Mouse (Mus musculus) urinary bladder, adult 2 months (tissue): ENCODE results near the gene Ndufs3. TPM values are rescaled to one million over a fixed set of nuclear protein-coding genes. Genes with fewer than 3 reads are reported as not detected.

Experiments used
- DNase-seq: peaks from one replicate; pipeline ENCODE4 v3.0.0; 2022; ENCODE audit warnings: low spot score
- polyA plus RNA-seq: library from polyadenylated mRNA; depleted of rRNA; stranded (reverse); fragments of >200 nt; gene quantifications from 2 replicates; pipeline ENCODE4 v1.2.3, GENCODE M21; 2012; rRNA removed

Gene Ndufs3
- polyA plus RNA-seq, 1 experiment = 162 TPM

GRCm38 (mm10) chr2:90850401-90850800, 54.2 kb downstream of the Ndufs3 start:
- DNase-seq = no peak

DNA sequence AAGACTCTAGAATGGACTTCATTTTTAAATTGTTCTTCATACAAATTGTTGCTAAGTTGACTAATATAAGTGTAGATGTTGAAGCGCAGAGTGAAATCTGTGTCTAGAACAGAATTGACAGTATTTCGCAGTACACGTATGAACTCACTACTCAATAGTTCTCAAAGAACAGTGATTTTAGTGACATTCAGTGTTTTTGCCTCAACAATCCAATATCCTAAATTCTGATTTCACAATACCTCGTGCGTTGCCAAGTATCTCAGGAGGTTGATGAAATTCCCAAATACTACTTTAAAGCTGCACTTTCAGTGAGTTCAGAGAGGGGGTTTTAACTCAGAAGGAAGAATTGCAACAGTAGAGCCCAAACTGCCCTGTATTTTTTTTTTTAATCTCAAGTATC, 56.3 kb downstream of the Ndufs3 start:
- DNase-seq = no peak

DNA sequence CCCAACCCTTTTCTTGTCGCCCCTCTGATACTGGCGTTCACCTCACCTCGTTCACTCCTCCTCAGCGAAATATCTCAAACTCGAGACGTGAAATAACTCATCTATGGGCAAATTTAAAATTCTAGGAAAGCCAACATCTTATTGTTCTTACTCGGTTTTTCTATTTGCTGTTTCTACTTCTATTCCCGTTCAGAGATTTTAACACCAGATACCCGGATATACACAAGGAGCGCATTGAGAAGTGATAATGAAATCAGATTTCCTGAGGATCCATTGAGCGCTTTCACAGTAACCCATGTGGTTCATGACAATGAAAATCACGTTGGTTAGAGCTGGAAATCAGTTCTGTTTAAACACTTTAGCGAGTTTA, 57.0 kb downstream of the Ndufs3 start:
- DNase-seq = no peak

DNA sequence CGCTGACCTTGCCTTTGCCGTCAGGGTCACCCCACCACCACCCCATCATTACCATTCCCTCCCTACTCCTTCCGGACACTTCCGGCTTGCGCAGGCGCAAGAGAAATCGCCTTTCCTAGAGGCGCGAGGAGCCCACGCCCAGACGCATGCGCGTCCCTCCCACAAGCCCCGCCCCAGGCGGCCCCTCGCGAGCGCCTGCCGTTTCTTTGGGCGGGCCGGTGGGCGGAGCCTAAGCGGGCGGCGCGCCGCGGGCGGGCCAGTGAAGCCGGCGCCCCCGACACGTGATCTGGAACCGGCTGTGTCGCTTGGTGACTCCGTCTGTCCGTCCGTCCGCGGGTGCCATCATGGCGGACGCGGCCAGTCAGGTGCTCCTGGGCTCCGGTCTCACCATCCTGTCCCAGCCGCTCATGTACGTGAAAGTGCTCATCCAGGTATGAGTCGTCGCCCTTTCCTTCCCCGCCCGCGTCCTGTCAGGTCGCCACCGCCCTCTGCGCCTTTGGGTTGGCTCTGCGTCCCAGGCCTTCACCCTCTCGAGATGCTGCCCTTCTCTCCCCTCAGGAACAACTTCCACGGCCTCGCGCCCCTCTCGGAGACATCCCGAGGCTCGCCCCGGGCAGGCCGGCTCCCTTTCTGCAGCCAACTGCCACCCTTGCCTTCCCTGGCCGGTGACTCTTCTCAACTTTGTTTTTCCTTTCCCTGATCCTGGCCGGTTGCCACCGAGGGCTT, 57.5 kb downstream of the Ndufs3 start, which contains the start of gene Mtch2:
Mtch2 (plus strand) TSS at position 201 of the 726 bp plus-strand sequence.
- DNase-seq = peak; percentile 95

GRCm38 (mm10) chr2:90846597-90846954, 58.1 kb downstream of the Ndufs3 start:
- peak; percentile 26 for DNase-seq

GRCm38 (mm10) chr2:90846171-90846570, 58.5 kb downstream of the Ndufs3 start:
- no peak for DNase-seq

DNA sequence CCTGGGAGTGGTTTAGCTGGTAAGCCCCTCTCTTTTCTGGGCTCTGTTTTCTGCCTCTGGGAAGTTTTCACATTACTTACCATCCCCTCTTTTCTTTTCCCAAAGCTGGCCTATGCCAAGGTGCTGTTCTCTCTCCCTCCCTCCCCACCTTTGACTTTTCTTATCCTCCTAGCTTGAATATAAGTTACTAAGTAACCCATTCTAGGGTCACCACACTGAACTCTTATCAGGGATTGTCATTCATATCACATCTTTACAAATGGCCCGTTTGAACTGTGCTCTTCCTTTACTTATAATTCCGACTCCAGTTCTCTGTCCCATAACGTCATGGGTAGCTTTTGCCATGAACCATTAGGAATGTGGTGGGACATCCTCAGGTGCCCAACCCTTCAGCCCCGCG, 59.4 kb downstream of the Ndufs3 start:
- DNase-seq = no peak

Other genes starting within 250 kb of the Ndufs3 start
- 13.6 and 13.9 TPM in 2 replicates for gene Nup160, start 227.6 kb downstream of the Ndufs3 start, polyA plus RNA-seq
- 43.2 and 55.3 TPM in 2 replicates for gene Fnbp4, start 159.5 kb downstream of the Ndufs3 start, polyA plus RNA-seq
- gene Agbl2, start 122.1 kb downstream of the Ndufs3 start, polyA plus RNA-seq = 2.6 and 2.9 TPM in 2 replicates
- 135 and 146 TPM in 2 replicates for gene Mtch2, start 57.7 kb downstream of the Ndufs3 start, polyA plus RNA-seq
- gene C1qtnf4, start 19.0 kb downstream of the Ndufs3 start, polyA plus RNA-seq = 4.9 and 7.2 TPM in 2 replicates
- 15.5 and 17.9 TPM in 2 replicates for gene Kbtbd4, start 87 bp downstream of the Ndufs3 start, polyA plus RNA-seq
- gene Celf1, start 35.6 kb upstream of the Ndufs3 start, polyA plus RNA-seq = 90.1 and 90.7 TPM in 2 replicates
- 0.56 and 0.81 TPM in 2 replicates for gene Rapsn, start 130.8 kb upstream of the Ndufs3 start, polyA plus RNA-seq
- gene Psmc3, start 149.2 kb upstream of the Ndufs3 start, polyA plus RNA-seq = 166 and 178 TPM in 2 replicates
- 63.7 and 87.4 TPM in 2 replicates for gene Slc39a13, start 165.6 kb upstream of the Ndufs3 start, polyA plus RNA-seq
- gene Spi1, start 177.6 kb upstream of the Ndufs3 start, polyA plus RNA-seq = 17.7 and 21.0 TPM in 2 replicates
- gene Mybpc3, start 213.3 kb upstream of the Ndufs3 start, polyA plus RNA-seq = 0.04 TPM in 2 replicates